Mouse (Mus musculus) gastrocnemius, postnatal 10 days (tissue): Measurements from ENCODE around the gene Fhad1. TPM values are rescaled to one million over a fixed set of nuclear protein-coding genes. Genes with fewer than 3 reads are reported as not detected.
A peak's percentile ranks its signal among the peaks of the same experiment; 100 is the strongest.

Source experiments
- DNase-seq: peaks from one replicate; pipeline ENCODE4 v3.0.0; 2021; ENCODE audit warnings: mixed read lengths
- total RNA-seq, 2 experiments: library from RNA; stranded (reverse); gene quantifications; 2 replicates each; pipeline ENCODE4 v1.2.3; 2021

The Fhad1 gene
- total RNA-seq, 2 experiments from 2014 or later: 2.1 to 4.5 TPM

GRCm38 (mm10) chr4:141976163-141976562 is 38.7 kb downstream of the Fhad1 start:
- DNase-seq: peak; percentile 44

- DNase-seq: no peak
Observed at GRCm38 (mm10) chr4:141964575-141964974, 50.3 kb downstream of the Fhad1 start.

- DNase-seq: no peak
Observed at GRCm38 (mm10) chr4:141963907-141964306, 51.0 kb downstream of the Fhad1 start.

- peak; percentile 82 for DNase-seq
Observed at GRCm38 (mm10) chr4:141962811-141963685, 51.8 kb downstream of the Fhad1 start.

- DNase-seq: no peak
Observed at GRCm38 (mm10) chr4:141960037-141960436, 54.8 kb downstream of the Fhad1 start.

GRCm38 (mm10) chr4:141959615-141960014 is 55.3 kb downstream of the Fhad1 start:
- DNase-seq: no peak

GRCm38 (mm10) chr4:141958614-141959375 is 56.1 kb downstream of the Fhad1 start:
- DNase-seq: peak; percentile 40

- peak; percentile 81 for DNase-seq
Observed at GRCm38 (mm10) chr4:141958188-141958587, 56.7 kb downstream of the Fhad1 start.

- DNase-seq: no peak
Observed at GRCm38 (mm10) chr4:141957740-141958139, 57.1 kb downstream of the Fhad1 start.

GRCm38 (mm10) chr4:141956931-141957330 is 58.0 kb downstream of the Fhad1 start:
- no peak for DNase-seq

GRCm38 (mm10) chr4:141954770-141955720 is 59.8 kb downstream of the Fhad1 start:
- no peak for DNase-seq

- no peak for DNase-seq
Observed at GRCm38 (mm10) chr4:141953859-141954258, 61.0 kb downstream of the Fhad1 start.

GRCm38 (mm10) chr4:141953291-141953690 is 61.6 kb downstream of the Fhad1 start:
- DNase-seq: no peak

GRCm38 (mm10) chr4:141952824-141953223 is 62.1 kb downstream of the Fhad1 start:
- no peak for DNase-seq

GRCm38 (mm10) chr4:141952114-141952513 is 62.8 kb downstream of the Fhad1 start:
- no peak for DNase-seq

GRCm38 (mm10) chr4:141949436-141949835 is 65.4 kb downstream of the Fhad1 start:
- no peak for DNase-seq

- DNase-seq: no peak
Observed at GRCm38 (mm10) chr4:141948822-141949221, 66.1 kb downstream of the Fhad1 start.

GRCm38 (mm10) chr4:141942403-141942802 is 72.5 kb downstream of the Fhad1 start:
- DNase-seq: no peak

GRCm38 (mm10) chr4:141941289-141941688 is 73.6 kb downstream of the Fhad1 start:
- no peak for DNase-seq

- DNase-seq: no peak
Observed at GRCm38 (mm10) chr4:141938535-141938934, 76.3 kb downstream of the Fhad1 start.

GRCm38 (mm10) chr4:141932785-141933574 is 81.9 kb downstream of the Fhad1 start:
- no peak for DNase-seq
